Mouse (Mus musculus) B cell, adult 62 days (primary cell): Measurements from ENCODE around the gene Rassf4. TPM values are rescaled to one million over a fixed set of nuclear protein-coding genes. Genes with fewer than 3 reads are reported as not detected.

Experiments used
- total RNA-seq: library from RNA; stranded (reverse); gene quantifications from 4 replicates; pipeline ENCODE4 v1.2.4, GENCODE M21; 2023

Rassf4 gene
- total RNA-seq, result 33.2 to 41.4 TPM (median 35.7 TPM) in 4 replicates

DNA sequence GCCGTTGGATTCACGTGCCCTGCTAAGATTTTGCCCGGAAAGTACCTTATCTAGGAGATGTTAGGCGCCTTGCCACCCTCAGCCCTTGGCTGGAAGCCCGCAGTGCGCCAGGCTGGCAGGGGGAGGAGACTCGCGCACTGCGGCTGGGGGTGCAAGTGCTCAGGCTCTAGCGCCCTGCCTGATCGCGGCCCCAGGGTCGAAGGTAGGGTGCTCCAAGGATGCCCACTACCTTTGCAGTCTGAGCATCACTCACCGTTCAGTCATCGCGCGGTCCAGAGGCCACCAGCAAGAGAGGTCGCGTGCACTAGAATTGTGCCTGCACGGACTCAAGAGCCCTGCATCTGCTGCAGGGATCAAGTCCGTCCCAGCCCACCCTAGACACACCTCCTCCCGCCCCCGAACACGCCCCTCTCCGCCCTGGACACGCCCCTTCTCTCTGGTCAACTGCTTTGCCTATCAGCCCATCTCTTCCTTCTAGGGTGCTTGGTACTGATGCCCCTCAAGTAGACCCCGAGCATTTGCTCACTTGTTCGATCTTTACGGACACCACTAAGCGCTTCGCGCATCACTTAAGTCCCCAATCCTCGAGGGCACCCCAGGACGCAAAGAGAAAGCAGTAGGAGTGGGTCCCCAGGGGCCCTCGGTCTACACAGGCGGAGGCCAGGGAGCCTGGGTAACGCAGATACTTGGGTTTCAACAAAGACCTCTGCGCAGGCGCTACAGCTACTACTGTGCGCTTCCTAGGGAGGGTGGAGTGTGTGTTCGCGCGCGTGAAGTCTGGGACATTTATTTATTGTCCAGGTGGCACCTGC lies at the start of gene Rassf4:
Gene Rassf4 (minus strand): TSS at position 482 of the 812 bp plus-strand sequence.

DNA sequence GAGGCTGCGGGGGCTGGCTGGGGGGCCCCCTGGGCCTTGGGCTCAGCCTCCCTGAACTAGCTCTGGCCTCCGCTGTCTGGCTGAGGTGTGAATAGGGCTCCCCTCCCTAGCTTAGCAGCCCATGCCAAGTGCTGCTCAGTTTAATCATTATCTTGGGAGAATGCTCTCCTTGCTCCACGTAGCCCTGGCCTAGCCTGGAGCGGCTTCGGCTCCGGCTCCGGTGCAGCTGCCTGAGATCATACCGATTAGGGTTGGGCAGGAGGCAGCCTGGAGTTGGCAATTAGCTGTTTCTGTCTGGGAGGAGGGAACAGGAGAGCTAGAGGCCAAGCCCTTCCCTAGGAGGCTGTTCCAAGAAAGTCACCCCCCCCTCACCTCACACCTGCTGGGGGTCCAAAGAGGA lies 42.9 kb upstream of the Rassf4 start, which contains the start of gene Tmem72:
Gene Tmem72 (minus strand): TSS at position 248 of the 400 bp plus-strand sequence.

DNA sequence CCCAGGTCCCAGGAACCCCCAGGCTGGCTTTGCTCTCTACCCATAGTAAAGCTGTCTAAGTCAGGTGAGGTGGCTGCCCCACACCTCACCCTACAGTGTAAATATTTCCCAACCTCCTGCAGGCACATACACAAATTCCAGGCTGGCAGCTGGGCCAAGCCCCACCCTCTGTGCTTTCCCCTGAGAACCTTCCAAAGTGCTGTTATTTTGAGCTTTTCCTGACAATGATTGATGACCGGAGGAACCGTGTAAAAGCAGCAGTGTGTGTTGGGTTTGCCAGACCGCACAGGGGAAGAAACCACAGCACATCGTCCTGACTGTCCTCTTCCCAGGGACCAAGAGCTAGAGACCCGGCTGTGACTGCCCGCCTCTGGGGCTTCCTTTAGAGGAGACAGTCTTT lies 23.3 kb downstream of the Rassf4 start, which contains the start of gene Depp1:
Gene Depp1 (plus strand): TSS at position 204 of the 400 bp plus-strand sequence.

DNA sequence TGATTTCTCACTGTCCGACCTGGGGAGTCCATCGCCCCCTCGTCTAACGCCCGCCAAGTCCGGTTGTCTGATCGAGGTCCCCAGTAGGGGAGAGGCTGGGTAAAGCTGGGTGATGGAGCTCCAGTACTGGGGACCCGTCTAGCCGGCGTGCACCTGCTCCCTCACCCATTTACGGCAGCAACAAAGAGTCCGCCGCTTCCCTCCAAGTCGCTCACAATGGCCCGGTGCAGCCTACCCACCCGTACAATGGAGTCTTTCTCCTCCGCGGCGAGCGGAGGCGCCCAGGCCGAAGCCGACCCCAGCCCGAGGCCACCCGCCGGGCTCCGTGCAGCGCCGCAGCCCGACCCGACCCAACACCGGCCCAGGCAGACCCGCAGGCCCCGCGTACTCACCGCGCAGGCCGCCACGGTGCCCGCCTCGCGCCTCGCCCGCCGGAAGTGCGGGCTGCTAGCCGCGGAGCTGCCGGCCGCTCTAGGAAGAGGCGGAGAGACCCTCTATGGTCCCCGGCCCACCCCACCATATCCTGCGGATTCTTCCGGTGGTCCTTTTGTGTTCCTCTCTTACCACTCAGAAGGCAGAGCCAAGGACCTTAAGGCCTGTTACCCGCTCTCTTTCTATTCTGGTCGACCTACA lies 45.1 kb downstream of the Rassf4 start, which contains the start of gene Zfp422:
Gene Zfp422 (minus strand): TSS at position 461 of the 633 bp plus-strand sequence.

DNA sequence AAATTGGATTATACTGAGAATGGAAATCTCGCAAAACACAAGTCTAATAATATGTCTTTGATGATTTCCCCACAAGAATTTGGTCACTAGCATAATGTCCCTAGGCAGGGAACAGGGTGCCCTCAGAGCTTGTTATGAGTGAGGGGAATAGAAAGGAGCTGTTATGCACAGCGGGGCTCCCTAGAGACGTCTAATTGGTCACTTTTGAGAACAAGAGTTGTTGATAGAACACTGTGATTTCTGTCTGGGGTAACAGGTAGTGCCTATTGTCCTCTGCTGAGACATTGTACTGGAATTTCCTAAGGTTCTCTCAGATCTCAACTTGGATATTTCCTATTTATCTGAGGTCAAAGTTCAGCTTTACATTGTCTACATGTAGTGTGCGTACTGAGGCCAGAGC lies 89.7 kb downstream of the Rassf4 start, which contains the start of gene Olfr215:
Gene Olfr215 (minus strand): TSS at position 101 of the 400 bp plus-strand sequence.

Other genes starting within 250 kb of the Rassf4 start
- gene Alox5, start 212.8 kb downstream of the Rassf4 start, total RNA-seq, result 0.28 to 0.73 TPM (median 0.48 TPM) in 3 of 4 replicates, not detected in the other
- not detected in 4 replicates for gene Olfr211, start 184.9 kb downstream of the Rassf4 start, total RNA-seq
- gene Olfr212, start 167.4 kb downstream of the Rassf4 start, total RNA-seq, result 0.21 to 0.49 TPM (median 0.32 TPM) in 4 replicates
- gene Olfr213, start 135.5 kb downstream of the Rassf4 start, total RNA-seq, result not detected in 4 replicates
- gene Gm5580, start 122.8 kb downstream of the Rassf4 start, total RNA-seq, result 4.4 to 7.9 TPM (median 6.0 TPM) in 4 replicates
- gene Olfr214, start 119.7 kb downstream of the Rassf4 start, total RNA-seq, result not detected in 4 replicates
- not detected in 4 replicates for gene Olfr215, start 89.8 kb downstream of the Rassf4 start, total RNA-seq
- 16.8 to 21.7 TPM (median 19.0 TPM) in 4 replicates for gene Zfp422, start 45.0 kb downstream of the Rassf4 start, total RNA-seq
- not detected in 4 replicates for gene Depp1, start 23.3 kb downstream of the Rassf4 start, total RNA-seq
- 0.12 to 0.18 TPM (median 0.12 TPM) in 4 replicates for gene Tmem72, start 43.0 kb upstream of the Rassf4 start, total RNA-seq